Mouse (Mus musculus) CD4-positive, CD25-positive, alpha-beta regulatory T cell, adult 2 months (primary cell): Measurements from ENCODE around the gene Dmrt1.
A peak's percentile ranks its signal among the peaks of the same experiment; 100 is the strongest.

ENCODE experiments used
- DNase-seq: peaks from one replicate; pipeline ENCODE4 v3.0.0-alpha.2; 2012; ENCODE audit warnings: low read depth, low spot score

Dmrt1 gene

DNA sequence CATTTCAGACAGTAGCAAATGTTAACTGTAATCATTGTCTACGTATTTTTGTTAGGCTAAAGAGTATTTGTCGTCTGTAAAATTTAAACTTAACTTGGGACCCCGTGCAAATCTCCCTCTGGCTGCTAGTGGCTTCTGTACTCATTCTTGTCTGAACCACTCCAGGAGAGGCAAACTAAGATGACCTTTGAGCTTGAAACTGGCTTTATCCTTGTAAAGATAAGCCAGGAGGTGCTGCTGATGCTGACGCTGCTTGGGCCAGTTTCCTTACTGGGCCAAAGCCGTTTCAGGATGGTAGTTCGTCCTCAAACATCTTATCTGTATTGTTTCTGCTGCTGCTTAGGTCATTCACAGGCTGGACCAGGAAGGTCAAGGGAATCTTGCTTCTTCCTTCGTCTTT lies 64.4 kb downstream of the Dmrt1 start:
- no peak for DNase-seq

DNA sequence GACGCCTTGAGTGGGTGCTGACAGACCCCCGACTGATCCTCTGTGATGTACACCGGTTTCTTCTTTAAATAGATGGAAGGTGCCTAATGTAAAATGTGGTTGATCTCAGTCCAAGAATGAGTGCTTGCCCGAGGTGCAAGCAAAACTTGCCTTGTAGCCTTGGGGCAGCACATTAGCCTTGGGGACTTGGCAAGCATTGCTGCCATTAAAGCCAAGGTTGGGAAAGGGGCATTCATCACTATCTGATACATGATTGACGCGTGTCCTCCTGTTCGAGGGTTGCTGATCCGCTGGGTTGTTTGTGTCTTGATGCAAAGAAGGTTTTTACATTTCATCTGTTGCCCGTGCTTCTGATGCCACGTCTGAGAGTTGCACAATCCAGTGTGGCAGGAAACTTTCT lies 69.0 kb downstream of the Dmrt1 start:
- no peak for DNase-seq

DNA sequence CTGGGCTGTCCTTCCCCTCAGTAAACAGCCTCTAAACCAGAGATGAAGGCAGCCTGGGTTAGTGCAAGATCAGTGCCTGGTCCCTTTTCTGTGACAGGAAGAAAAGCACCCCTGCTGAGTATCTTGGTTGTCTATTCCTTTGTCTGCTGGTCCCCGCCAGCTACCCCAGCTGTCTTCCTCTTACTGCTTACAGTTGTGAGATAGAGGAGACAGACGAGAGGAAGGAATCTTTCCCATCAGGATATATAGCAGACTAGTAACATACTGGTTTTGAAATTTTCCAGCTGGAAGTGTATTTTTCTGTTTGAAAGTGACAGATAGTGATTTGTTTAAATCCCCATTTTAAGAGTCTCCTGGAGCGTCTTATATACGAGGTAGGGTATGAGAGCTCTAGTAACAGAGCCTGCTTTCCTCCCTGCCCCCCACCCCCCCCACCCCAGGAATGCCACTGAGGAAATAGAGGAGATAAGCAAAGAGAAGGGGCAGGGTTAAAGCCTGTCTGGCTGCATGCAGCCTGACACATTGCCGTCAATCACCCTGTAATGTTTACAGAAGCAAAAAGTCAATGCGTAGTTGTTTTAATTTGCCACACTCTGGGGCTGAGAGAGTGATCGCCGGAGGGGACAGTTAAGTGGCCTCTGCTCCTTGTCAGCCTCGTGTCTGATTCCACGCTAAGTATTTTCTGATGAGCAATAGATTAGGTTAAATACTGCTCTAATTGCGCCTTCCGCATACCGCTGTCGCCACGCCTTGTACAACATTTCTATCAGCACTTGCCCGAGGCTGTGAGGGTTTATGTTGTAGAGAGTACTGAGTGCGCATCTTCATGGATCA lies 69.8 kb downstream of the Dmrt1 start:
- DNase-seq: no peak

DNA sequence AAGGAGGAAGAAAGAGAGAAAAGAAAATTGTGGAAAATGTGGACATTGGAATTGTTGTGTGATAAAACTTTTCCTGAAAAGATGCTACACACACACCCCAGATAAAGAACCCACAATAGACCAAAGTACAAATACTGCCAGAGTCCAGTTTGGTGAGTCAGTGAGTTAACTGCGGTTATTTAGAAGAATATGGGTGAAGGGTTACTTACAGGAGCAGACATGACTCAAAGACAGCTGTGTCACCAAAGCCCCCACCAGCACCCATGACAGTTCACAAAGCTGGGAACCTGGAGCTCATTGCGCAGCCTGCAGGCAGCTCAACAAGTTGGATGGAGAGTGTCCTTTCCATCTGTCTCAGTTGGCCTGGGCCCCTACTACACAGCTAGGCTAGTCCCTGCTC lies 72.9 kb downstream of the Dmrt1 start:
- DNase-seq: no peak

DNA sequence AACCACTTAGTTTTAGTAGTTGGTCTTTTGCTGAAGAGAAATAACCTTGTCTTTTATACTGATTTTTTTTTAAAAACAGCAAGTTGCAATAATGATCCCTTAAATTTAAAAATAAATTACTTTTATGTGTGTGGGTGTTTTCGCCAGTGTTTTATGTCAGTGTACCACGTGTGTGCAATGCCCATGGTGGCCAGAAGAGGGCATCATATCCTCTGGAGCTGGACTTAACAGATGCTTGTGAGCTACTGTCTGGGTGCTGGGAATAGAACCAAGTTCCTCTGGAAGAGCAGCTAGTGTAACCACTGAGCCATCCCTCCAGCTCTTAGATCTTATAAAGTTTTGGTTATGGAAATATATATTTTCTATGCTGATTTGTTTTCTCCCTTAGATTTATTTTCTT lies 74.0 kb downstream of the Dmrt1 start:
- peak; percentile 3 for DNase-seq

DNA sequence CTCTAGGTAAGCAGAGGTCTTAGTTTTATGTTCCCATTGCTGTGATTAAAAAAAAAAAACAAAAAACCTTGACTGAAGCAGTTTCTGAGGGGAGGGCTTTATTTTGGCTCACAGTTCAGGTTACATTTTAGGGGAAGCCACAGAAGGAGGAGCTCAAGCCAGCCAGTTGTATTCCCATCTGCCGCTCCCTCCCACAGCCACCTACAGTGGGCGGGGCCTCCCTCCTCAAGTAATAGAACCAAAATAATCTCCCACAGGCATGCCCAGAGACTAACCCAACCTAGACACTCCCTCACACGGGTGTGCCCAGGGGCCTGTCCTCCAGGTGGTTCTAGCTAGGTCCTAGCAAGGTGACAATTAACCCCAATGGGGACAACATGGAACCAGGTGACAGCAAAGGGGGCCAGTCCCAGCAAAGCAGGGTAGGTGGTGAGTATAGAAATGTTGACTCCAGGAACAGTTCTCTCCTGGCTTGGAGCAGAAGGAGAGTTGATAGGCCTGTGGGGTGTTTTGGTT lies 92.4 kb downstream of the Dmrt1 start:
- DNase-seq: no peak

DNA sequence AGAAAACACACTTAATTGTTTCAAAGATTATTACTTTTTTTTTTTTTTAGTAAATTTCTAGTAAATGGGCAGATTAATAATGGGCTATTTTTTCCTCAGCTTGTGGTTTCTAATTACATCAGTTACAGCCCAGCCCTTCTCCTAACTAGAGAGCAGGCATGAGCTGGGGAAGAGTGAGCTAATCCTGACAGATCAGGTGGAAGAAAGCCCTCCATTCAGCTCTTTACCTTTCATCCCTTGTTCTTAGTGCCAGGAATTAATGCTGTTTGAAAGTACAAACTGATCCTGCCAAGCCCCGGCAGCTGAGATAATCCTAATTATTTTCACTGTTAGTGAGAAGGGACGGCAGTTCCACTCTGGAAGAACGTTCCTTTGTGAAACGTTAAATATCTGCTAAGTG lies 93.2 kb downstream of the Dmrt1 start:
- DNase-seq: no peak

DNA sequence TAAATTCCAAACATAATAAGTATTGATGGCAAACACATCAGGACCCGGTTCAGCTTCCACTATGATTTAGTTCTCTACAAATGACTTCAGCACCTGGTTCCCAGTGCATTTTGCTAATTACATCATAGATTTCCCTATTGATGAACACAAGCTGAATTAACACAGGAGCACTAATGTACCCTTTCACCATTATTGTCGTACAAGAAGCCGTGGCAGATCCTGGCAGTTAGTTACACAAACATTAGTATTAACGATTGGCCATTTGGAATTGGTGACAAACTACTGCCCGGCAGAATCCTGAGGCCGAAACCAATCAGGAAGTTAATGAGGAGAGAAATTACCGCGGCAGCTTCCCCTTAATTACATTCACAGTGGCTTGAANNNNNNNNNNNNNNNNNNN lies 96.5 kb downstream of the Dmrt1 start:
- DNase-seq: no peak

DNA sequence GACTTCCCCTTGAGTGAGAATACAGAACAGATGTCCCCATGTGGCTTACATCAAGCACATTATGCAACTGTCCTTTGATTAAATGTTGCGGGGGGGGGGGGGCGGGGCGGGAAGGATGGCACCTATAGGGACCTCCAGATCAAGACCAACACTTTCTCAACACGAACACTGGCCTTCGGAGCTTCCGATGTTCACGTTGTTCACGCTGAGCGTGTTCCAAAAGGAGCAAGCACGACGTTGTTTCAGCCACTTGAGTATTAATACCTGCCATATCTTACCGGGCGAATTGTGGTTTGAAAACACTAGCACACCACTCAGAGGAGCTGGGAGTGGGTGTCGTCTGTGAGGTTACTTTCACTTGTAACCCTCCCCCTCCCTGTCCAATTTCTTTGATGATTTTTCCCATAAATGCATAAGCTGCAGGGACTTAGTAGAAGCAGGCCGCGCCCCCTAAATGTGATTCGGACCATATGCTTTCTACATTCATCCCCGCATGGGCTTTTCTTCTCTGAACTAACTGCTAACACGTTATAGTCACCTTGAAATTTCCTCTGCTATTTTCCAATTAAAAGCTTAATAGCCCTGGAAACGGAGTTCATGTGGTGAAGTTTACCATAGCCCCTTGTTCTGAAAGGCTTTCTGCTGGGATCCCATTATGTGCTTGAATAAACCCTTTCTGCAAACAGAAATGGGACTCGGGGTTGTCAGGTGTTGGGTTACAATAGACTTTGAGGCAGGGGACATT lies 102.2 kb downstream of the Dmrt1 start:
- no peak for DNase-seq

DNA sequence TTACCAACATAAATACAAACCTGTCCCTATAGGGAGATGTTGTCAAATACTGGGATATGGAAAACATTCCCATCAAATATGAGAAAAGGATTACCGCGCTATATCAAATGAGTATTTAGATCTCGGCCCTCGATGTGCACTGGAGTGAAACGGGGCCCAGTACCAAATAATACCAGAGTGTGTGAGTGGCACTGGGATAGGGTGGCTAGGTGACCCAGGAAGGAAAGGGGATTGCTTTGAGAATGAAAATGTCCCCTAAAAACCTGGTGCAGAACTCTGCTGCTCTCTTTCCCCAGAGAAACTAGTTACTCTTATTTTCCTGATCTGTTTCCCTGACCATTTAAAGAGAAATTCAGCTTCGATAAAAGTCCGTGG lies 102.8 kb downstream of the Dmrt1 start:
- no peak for DNase-seq

DNA sequence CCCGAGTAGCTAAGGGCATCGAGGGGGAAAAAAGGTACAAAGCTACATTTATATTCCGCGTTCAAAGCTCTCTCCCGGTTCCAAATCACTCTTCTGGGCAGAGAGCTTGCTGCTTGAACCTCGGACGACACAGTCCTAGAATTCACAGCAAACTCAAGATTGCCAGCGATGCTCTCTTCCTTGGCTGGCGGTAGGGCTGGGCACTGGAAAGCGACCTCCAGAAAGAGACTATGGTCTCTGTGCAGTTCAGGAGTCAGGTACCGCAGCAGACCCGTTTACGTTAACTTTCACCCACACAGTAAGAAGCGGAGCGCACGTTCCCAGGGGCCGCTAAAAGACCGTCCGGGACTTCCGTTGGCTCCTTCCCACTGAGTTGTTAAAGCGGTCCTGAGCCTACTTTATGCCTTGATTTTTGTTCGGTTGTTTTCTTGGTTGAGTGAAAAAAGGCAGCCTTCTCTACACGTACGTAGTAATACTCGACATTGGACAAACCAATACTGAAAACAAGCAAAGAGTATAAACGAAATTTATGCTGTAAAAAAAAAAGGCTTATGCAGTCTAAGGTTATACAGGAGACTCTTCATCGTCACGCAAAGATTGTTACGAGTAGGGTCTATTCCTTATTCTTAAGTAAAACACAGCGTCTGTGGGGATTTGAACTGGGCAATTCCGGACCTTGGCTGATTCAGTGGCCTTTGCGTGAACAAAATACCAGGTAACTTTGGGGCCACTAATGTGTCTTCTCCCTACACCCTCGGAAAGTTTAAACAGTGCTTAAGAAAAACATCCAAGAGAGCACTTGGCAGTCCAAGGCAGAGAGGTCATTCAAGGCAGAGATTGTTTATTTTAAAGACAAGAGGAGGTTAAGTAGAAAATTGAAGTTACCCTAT lies 103.8 kb downstream of the Dmrt1 start:
- DNase-seq: no peak

DNA sequence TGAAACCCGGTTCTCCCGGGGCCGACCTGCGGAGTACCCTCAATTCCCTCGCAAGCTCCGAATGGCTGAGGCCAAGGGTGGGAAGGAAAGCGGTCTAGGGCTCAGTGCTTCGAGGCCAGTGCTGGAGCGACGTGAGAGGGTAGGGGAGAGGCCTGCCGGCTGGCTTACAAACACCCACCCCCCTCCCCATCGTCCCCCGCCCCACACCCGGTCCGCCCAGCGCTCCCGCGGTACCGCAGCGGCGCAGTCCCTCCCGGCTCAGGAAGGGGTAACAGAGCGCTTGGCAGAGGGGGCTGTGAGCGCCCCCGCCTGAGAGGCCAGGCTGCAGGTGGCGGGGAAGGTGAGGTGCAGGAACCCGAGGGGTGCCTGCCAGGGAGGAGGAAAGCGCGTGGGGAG lies 104.6 kb downstream of the Dmrt1 start, which contains the start of gene Dmrt3:
TSS of gene Dmrt3 (plus strand) at position 287 of the 396 bp plus-strand sequence.
- DNase-seq: no peak

DNA sequence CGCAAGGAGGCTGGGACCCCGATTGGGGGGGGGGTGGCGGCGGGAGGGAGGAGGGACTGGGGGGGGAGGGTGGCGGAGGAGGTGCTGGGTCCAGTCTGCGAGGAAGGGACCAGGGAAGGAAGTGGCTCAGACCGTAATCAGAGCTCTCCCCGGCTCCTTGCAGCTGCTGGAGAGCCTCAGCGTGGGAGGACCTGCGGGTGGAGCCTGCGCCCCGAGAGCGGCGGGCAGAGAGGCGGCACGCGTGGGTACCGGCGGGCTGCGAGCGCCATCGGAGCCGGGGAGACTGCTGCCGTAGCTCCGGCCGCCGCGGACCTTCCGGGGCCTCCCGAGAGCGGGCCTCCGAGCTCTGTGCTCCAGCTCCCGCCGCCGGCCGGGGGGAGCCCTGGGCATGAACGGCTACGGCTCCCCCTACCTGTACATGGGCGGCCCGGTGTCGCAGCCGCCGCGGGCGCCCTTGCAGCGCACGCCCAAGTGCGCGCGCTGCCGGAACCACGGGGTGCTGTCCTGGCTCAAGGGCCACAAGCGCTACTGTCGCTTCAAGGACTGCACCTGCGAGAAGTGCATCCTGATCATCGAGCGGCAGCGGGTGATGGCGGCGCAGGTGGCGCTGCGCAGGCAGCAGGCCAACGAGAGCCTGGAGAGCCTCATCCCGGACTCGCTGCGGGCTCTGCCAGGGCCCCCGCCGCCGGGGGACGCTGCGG lies 105.1 kb downstream of the Dmrt1 start:
- no peak for DNase-seq

DNA sequence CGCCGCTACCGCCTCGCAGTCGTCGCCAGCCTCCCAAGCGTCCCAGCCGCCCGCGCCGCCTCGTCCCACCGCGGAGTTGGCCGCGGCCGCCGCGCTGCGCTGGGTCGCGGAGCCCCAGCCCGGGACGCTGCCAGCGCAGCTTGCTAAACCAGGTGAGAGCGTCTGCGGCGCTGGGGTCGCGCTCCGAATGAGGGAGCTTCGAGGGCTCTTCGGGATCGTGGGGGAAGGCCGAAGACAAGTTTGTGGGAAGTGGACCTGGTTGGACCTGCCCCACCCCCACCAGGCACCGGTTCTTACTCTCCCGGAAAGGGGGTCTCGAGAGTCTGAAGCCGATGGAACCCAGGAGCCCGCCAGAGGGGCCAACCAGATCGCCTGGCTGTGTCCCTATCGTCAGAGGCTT lies 105.7 kb downstream of the Dmrt1 start:
- DNase-seq: no peak

DNA sequence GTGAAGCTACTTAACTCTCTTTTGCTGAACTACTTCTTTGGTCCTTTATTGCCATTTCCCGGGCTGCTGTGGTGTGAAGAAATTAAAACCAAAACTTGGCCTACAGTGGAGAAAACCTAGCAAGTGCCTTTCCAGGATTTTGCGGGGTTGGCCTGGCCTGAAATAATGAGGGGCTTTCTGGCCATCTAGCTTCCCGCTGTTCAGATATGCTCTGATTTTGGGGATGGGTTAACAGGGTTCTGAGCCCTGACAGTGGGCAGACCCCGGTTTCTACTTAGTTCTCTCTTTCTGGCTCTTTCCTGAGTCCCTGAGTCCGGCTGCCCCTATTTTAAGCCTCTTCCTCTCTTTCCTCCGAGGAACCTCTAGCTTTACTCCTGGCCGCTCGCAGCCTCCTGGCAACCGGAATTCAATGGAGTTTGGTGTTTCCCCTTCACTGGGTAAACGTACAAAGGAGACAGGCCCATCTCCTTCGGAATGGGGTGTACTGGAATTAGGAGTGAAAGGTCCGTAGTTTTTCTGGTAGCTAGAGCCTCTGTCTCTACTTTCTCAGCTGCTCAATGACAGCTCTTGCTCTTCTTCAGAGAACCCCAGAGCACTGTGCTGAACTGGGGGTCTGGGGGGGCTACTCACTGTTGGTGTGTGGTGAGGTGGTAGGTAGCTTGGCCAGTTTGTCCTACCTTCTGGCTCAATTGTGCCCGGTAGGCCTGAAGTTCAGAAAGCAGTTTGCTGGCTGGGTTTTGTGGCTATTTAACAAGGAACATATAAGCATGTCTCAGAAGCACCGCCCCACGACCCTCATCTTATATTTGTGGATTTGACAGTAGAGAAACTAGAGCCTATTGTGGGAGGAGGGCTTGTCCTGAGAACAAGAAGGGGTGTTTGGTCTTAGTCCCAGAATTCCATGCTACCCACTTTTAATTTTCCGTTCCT lies 106.7 kb downstream of the Dmrt1 start:
- DNase-seq: no peak

DNA sequence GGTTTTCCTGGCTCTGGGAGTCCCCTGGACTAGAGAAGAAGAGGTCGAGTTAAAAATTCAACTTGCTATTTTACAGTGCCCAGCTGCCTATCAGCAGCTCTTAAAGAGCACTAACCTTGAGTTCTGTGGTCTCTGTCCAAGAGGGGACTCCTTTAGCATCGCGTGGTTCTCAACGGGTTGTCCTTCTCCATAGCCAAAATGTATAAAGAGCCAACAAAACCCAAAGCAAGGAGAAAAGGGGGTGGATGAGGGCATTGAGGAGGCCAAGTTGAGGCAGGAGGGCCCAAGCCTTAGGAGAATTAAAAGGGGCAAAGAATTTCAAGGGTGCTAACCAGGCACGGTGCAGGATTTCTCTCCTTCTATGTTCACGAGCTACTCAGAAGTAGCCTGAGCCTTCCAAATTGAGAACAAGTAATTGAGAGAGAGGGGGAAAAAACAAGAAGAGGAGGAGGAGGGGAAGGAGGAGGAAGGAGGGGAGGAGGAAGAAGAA lies 107.4 kb downstream of the Dmrt1 start:
- DNase-seq: no peak

DNA sequence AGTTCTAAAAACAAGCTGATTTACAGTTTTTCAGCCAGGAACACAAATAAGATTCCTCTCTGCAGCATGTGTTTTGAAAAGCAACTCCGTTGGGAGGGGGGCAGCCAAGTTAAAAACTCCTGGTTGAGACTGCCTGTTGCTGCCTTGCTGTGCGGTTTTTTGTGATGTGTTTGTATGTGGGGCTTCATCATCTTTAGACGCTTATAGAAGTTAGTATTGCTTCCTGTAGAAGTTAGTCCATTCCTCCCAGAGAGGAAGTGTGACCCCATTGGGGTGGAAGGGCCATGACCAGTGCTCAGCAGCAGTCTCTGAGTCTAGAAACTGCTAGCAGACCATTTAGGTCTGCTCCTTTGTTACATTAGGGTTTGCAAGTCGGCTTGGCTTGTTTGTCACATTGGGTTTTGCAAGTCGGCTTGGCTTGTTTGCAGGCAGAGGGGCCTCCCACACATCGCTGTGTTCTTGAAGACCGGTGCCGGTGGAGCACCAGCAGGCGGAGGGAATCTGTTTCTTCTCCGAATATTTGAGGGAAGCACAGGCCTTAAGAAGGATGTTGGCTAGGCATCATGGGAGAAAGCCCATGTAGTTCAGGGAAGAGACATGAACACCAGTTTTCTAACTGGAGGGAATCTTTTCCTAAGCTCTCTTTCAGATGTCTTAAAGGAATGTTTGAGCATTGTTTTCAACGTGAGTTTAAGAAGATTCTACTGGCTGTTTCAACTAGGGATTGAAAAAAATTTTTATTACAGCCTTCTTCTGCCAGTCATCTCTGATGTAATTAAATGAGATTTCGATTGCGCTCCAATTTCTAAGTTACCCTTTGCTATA lies 108.3 kb downstream of the Dmrt1 start:
- DNase-seq: no peak

DNA sequence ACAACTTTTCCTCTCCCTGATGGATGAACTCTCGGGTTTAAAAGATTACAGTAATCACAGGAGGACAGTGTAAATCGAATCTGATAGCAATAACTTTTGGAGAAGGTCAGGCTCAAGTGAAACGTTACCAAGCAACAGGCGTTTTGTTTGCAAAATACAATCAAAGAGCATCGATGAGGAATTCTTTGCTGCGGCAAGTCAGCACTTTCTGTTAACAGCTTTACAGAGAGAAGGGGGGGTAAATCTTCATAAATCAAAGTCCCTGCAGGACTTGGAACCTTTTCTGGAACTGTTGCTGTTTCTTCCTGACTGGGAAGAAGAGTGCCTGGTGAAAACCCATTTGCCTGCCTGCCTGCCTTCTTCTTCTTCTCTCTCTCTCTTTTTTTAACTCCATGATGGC lies 110.5 kb downstream of the Dmrt1 start:
- DNase-seq: no peak
